Mouse (Mus musculus) olfactory bulb, adult 2 months (tissue): ENCODE measurements at regions not wholly inside any gene's neighbourhood (a gene's known extent, or its start where the extent isn't known, plus 50 kb on each side); places are given as distances from the start of the nearest gene placed in this dataset.

Experiments
- CTCF ChIP-seq: fragments of 200-500 bp; IDR thresholded peaks from 2 replicates; pipeline ENCODE4 v1.5.1; 2012; ENCODE audit warnings: low read depth, mild to moderate bottlenecking, low read length, moderate library complexity; ENCODE audit not compliant: insufficient read depth
- POLR2A ChIP-seq: fragments of 200-500 bp; IDR thresholded peaks from 2 replicates; pipeline ENCODE4 v1.6.1; 2012; ENCODE audit warnings: mild to moderate bottlenecking, low read depth, low read length, moderate library complexity; ENCODE audit not compliant: insufficient read depth

DNA sequence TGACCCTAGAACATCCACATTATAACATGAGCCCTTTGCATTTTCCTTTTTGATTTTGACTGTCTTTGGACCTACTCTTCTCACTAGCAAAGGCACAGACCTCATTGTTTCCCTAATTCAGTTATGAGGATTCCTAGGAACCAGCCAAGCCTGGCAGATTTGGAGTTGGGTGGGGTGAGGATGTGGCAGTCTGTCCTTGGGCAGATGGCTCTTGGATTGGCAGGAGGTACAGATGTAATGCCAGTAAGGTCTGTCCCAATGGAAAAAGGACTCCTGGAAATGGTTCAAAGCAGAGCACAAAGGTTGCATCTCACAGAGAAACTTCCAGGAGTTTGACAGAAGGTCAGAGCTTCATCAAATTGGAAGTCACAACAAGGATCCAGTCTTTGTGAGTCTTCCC is 121.2 kb downstream of the Ttc32 start:
- no peak for TF ChIP-seq CTCF
- no peak for TF ChIP-seq POLR2A
